11 mouse cellular contexts compared by ENCODE assay signal in genomic region chr2:170597586-170597985, GRCm38 (mm10). TPM values are rescaled to one million over a fixed set of nuclear protein-coding genes. Genes with fewer than 3 reads are reported as not detected.
DNase-seq lines count a peak whose midpoint lies in the region; ATAC-seq lines count a peak whose summit lies in the region.
"Had no signal": no experiment of that assay in that cellular context is flagged by ENCODE, and none has a peak within 500 bp of the region (broad histone marks: within the 10 kb centered on the region; RNA-seq: fewer than 3 reads in every experiment).

No protein-coding gene starts in this region.

- H3K4me2 ChIP-seq in hindbrain, embryonic 12.5 days (replicated peaks) = no peak overlapping the region

- H3K9ac ChIP-seq in hindbrain, embryonic 12.5 days = no peak overlapping the region

- 10% methylated on average over 2 of the region's 2 CpGs for WGBS in hindbrain, embryonic 10.5 days
- 14% methylated on average over 2 of the region's 2 CpGs for WGBS in hindbrain, embryonic 12.5 days

- H3K4me1 ChIP-seq in hindbrain, embryonic 10.5 days (replicated peaks) = peaks cover 2% of the 10 kb centered on the region; the same call in 1 of the 2 replicates
- no peaks in the 10 kb centered on the region for H3K4me1 ChIP-seq in hindbrain, embryonic 12.5 days

- no peaks in the 10 kb centered on the region for H3K36me3 ChIP-seq in hindbrain, embryonic 10.5 days
- H3K36me3 ChIP-seq in hindbrain, embryonic 12.5 days = no peaks in the 10 kb centered on the region

- H3K4me3 ChIP-seq in hindbrain, embryonic 10.5 days = no peak overlapping the region
- H3K4me3 ChIP-seq in hindbrain, embryonic 12.5 days = no peak overlapping the region

- ATAC-seq in hindbrain, embryonic 12.5 days (ENCODE audit: low FRiP score) = no peak
- ATAC-seq: inflammation-experienced regulatory T-cells, adult 6 months had no signal

- H3K9me3 ChIP-seq in hindbrain, embryonic 10.5 days = peaks cover 11% of the 10 kb centered on the region; the same call in 1 of the 2 replicates
- 0 out of 2 replicates have a peak, but pooled peaks cover 6% of the 10 kb centered on the region for H3K9me3 ChIP-seq in hindbrain, embryonic 12.5 days (replicated peaks)

- no peak overlapping the region for H3K27ac ChIP-seq in hindbrain, embryonic 10.5 days
- H3K27ac ChIP-seq in hindbrain, embryonic 12.5 days = no peak overlapping the region

- DNase-seq in hindbrain, embryonic 10.5 days (ENCODE audit: low spot score) = peak; percentile 15
- DNase-seq in lung, postnatal 14 days = peak; percentile 7
- DNase-seq in lung, postnatal 25 days (ENCODE audit: low spot score) = no peak
- peak; percentile 31 for DNase-seq in embryo, embryonic 10 days (ENCODE audit: low spot score)
- DNase-seq in naive thymus-derived CD4-positive, alpha-beta T cell, adult 2 months (ENCODE audit: low read depth) = peak; percentile 3
- DNase-seq in urinary bladder, postnatal 4 days (ENCODE audit: low spot score in 2 of 2) = no peak
- no peak for DNase-seq in heart, postnatal 4 days
- DNase-seq: heart, adult 11 months had no signal

- no peaks in the 10 kb centered on the region for H3K27me3 ChIP-seq in hindbrain, embryonic 10.5 days (ENCODE audit: insufficient read depth, poor library complexity, severe bottlenecking)
- H3K27me3 ChIP-seq in hindbrain, embryonic 12.5 days = no peaks in the 10 kb centered on the region

RNA-seq across cellular contexts. Expression of gene 4930470P17Rik, which starts 4.2 kb away (rescaled TPM):
- polyA plus RNA-seq in hindbrain, embryonic 10.5 days (2016; fragmentation: Nextera tagmentation; extraction: Ambion mirVana) = not detected in 2 replicates
- not detected in 2 replicates for polyA plus RNA-seq in hindbrain, embryonic 12.5 days (2016; fragmentation: Nextera tagmentation; extraction: Ambion mirVana)
- not detected for total RNA-seq in heart, postnatal 4 days (2021)
- polyA plus RNA-seq: inflammation-experienced regulatory T-cells, adult 6 months; neural tube, embryonic 14.5 days had no signal

Comparison
In these comparisons a context has a peak if more than half of its experiments do, and no peak if none do; other contexts are left out.
1. DNase-seq: peak in hindbrain, embryonic 10.5 days (single experiment), lung, postnatal 14 days (single experiment), embryo, embryonic 10 days (single experiment) and naive thymus-derived CD4-positive, alpha-beta T cell, adult 2 months (single experiment); none in lung, postnatal 25 days (single experiment), urinary bladder, postnatal 4 days (0 of 2) and heart, postnatal 4 days (single experiment).